Mouse (Mus musculus): ENCODE data around the gene Gm20532.

GRCm38 (mm10) chr2:26599965-26600364, 13.5 kb downstream of the Gm20532 start:
- TF ChIP-seq POLR2A (IDR thresholded peaks at IDR 0.05; ENCODE audit: low read depth, low read length): peak; percentile 32; the same call in 1 of the 2 replicates
- no peak for TF ChIP-seq CTCF (IDR thresholded peaks at IDR 0.05; ENCODE audit: extremely low read depth, insufficient read length, insufficient replicate concordance, low read depth, low read length)

Data from small intestine, adult 2 months (tissue).